Mouse (Mus musculus): ENCODE data around the gene Bend4.

Bend4 gene

GRCm38 (mm10) chr5:67427443-67428360 lies at the start of gene Bend4:
TSS of gene Bend4 (minus strand) at chr5:67428310.
- peak; percentile 51 for DNase-seq (ENCODE audit: low spot score)

GRCm38 (mm10) chr5:67473723-67474122 lies 45.6 kb upstream of the Bend4 start:
- DNase-seq (ENCODE audit: low spot score): no peak

GRCm38 (mm10) chr5:67473094-67473493 lies 45.0 kb upstream of the Bend4 start:
- no peak for DNase-seq (ENCODE audit: low spot score)

DNA sequence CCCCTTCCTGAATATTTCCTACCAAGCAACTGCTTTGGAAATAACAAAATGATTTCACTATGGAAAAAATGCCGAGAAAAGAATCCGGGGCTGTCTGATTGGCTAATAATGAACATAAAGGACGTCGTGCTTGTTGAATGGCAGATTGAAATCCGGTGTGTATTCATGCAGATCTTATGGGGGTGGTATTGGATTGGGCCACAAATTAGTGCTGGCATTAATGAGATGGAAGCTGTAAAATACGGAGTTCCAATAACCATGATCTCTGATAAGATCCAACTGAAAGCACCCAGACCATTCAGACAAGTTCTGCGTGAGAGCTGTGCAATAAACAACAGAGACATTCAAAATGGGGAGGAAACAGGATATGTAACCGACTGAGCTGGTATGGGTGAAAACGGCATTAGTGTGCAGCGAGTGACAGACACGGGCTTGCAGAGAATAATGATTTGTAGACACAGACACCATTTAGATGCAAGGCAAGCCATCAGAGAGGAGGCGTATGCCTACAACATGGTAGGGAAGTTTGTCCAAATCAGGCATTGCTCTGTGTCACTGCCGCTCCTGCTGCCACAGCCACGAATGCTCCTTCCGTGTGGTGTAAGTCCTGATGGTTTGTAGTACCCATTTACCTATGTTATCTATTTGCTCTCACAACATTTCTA lies 38.9 kb upstream of the Bend4 start:
- DNase-seq (ENCODE audit: low spot score): no peak

DNA sequence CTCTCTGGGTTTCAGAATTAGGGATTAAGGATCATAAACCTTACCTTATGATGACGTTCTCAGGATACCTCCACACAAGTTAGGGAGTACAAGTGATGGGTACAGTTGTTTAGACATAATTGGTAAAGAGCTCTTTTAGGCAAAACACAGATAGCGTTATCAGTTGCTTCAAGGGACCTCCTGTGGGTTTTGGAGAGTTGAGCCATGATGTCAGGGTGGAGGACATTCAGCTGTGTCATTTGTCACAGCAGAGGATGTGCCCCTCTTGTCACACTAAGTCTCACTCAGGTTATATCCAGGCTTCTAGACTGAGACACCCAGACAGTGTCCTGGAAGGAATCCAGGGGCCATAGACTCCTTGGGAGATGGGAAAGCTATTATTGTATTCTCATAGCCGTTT lies 36.8 kb upstream of the Bend4 start:
- DNase-seq (ENCODE audit: low spot score): no peak

DNA sequence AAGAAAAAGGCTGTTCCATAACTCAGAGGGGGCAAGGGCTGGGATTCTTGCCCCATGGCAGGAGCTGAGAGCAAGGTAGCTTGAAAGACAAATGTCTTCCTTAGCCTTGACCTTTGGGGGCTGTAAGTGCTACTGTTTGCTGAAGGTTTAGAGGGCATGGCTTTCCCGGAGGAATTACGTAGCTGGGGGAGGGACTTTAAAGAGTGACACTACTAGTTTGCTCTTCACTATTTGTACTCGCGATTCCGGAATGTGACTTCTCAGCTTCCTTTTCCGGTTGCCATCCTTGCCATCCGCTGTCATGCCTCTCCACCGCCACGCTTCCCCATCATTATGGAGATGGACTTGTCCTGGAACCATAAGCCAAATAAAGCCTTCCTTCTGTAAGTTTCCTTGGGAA lies 35.5 kb upstream of the Bend4 start:
- no peak for DNase-seq (ENCODE audit: low spot score)

GRCm38 (mm10) chr5:67462331-67462730 lies 34.2 kb upstream of the Bend4 start:
- no peak for DNase-seq (ENCODE audit: low spot score)

GRCm38 (mm10) chr5:67456841-67457240 lies 28.7 kb upstream of the Bend4 start:
- no peak for DNase-seq (ENCODE audit: low spot score)

GRCm38 (mm10) chr5:67454282-67454681 lies 26.2 kb upstream of the Bend4 start:
- DNase-seq (ENCODE audit: low spot score): no peak

GRCm38 (mm10) chr5:67449957-67450630 lies 22.0 kb upstream of the Bend4 start:
- no peak for DNase-seq (ENCODE audit: low spot score)

DNA sequence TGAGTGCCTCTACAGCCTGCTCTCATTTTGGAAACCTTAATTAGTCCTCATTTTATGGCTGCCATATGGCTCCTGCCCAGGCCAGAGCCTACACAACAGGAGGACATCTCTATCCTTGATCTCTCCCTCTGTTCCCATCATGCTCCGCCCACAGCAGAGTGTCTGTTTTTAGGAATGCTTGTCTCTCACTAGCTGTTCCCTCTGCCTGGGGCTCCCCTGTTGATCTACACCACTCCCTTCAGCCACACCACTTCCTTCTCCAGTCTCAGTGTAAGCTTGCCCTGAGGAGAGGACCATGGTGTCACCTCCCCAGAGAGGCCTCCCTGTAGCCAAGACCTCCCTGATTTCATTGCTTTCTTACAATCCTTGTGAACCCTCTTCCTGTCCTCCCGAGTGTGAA lies 18.4 kb upstream of the Bend4 start:
- no peak for DNase-seq (ENCODE audit: low spot score)

DNA sequence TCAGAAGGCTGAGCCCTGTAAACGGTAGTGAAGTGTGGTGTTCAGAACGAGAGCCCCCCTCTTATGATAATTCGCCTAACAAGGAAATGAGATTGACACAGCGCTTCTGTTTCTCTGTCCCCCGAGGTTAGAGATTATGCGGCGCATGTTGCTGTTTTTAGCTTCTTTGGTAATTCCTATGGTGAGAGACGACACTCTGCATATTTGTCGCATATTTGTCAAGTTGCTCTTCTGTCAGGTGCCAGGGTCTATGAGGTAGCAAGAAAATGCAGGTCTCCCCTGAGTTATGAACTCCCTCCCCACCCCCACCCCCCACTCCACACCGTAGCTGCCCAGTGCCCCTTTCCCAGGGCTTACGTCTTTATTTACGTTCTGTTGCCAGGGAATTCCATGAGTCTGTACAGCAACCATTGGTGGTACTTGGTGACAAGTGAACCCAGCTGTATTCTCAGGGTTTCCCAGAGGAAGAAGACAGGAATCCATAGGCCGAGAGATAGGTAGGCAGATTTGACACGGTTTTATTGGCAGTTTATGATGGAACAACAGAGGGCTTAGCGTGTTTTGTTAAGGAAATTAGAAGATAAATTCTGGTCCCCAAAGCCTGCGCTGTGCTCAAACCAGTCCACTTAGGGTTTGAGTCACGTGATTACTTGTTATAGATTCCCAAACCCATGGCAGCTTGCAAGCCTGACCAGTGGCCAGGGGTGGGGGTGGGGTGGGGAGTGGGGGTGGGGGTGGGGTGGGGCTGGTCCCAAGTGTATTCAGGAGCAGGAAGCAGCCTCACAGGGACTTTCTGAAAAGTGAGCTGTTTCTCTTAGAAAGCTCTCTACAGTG lies 16.3 kb upstream of the Bend4 start:
- DNase-seq (ENCODE audit: low spot score): no peak

DNA sequence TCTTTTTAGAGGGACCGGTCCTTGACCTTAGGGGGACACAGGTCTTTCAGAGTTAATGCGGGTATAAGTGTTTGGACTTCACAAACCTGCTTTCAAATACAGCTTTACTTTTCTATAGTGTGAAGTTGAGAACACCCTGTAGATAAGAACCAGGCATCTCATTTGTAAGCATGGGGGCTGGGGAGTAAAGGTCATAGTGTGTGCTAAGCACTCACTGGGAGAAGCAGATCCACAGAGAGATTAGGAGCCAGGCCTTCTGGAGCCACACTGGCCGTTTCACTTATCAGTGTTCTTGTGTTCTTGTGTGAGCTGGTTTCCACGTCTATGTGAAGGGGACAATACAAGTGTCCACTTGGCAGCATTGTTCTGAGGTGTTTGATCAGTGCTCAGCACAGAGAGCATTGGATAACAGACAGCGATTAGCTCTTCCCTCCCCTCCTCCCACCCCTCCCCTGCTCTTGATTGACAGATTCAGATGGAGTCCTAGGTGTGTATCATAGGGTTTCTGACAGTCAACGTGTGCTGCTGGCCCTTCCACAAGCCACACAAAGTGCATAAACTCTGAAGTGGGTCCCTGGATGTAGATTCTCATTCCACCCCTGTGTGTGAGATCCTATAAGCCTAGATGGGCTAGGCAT lies 14.8 kb upstream of the Bend4 start:
- no peak for DNase-seq (ENCODE audit: low spot score)

- DNase-seq (ENCODE audit: low spot score): no peak
Observed at GRCm38 (mm10) chr5:67440563-67440962, 12.5 kb upstream of the Bend4 start.

DNA sequence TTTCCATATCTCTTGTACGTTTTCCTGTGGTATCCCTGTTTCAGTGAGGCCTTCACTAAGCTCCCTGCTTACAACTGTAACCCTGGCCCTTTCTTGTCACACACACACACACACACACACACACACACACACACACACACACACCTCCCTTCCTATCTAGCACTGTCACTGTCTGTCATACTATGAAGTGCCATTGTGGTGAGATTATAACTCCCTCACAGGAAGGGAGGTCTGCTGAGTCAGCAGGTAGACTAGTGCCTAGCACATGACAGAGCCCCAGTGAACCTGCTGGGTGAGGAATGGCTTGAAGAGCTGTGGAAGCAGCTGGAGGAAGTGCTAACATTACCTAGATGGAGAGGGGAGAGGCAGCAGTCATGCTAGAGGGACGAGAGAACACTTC lies 9.3 kb upstream of the Bend4 start:
- no peak for DNase-seq (ENCODE audit: low spot score)

DNA sequence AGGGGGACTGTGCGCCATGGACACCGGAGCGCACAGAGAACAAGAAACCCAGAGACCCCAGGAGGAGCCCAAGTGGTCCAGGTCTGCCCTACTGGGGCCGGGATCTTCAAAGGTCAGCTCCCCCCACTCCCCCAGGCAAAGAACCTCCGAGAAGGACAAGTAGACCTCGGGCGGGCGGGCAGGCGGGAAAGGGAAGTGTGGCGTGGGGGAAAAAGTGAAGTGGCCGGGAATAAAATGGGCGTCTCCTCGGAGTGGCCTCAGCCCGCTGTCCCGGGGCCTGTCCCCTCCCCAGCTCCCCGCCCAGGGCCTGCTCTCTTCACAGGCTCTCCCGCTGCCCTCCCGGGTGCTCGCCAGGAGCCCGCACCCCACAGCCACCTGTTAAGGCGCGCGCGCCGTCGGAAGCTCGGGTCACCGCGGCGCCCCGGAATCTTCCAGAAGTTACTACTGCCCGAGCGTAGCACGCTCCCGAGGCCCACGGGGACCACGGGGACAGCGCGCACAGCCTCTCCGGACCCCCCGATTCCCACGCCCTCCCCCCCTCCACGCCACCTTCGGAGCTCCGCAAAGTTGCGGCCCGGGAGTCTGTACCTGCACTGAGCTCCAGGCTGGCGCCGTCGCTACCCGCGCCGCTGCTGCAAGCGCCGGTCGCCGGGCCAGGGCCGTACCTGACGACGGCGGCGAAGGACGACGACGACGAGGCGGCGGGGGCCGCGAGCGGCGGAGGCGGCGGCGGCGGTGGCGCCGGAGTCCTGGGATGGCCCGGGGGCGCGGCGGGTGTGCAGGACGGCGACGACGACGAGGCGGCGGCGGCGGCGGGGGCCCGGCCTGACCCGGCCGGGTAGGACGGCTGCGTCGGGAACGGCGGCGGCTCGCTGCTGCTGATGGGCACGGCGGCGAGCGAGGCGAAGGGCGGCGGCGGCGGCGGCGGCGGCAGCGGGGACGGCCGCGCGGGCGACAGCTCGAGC lies 1.4 kb downstream of the Bend4 start:
- no peak for DNase-seq (ENCODE audit: low spot score)

GRCm38 (mm10) chr5:67426011-67426410 lies 2.1 kb downstream of the Bend4 start:
- no peak for DNase-seq (ENCODE audit: low spot score)

GRCm38 (mm10) chr5:67424636-67425035 lies 3.5 kb downstream of the Bend4 start:
- no peak for DNase-seq (ENCODE audit: low spot score)

- no peak for DNase-seq (ENCODE audit: low spot score)
Observed at GRCm38 (mm10) chr5:67423963-67424362, 4.1 kb downstream of the Bend4 start.

DNA sequence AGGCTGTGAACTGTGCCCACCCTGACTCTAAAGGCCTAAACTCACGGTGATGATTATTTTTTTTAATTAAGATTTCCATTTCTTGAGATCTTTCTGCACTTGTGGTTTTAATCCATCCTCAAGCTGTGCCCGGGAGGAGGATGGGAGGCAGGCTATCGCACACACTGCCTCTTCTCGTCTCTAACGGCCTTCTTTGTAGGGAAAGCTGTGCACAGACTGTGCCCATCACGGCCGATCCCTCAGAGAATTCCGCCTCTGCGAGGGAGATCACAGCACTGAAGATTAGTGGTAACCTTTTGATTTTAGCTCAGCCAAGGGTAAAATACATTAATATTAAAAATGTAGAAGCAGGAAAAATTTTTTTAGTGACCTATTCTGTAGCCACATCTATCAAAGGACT lies 4.8 kb downstream of the Bend4 start:
- DNase-seq (ENCODE audit: low spot score): no peak
